Mouse (Mus musculus): Measurements from ENCODE around the gene Cyb561d1.

Cyb561d1 gene

GRCm38 (mm10) chr3:108203621-108204325 lies 2.8 kb upstream of the Cyb561d1 start:
- DNase-seq = peak; percentile 90 to 94

DNA sequence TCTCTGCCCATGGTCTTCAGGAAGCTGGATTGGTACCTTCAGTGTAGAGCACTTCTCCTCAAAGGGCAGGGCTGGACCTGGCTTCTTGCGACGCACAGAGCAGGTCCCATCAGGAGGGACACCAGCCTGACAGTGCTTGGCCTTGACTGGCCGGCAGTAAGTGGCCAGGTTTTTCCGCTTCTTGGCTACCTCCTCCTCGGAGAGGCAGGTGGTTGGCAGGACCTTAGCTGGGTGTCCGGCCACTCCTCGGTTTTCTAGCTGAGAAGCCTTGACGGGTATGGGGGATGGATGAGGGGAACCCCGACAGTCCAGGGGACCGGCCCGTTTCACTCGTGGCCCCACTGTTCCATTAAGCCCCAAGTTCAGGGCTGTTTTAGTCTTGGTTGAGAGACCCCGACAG lies 2.2 kb upstream of the Cyb561d1 start:
- peak; percentile 59 to 63 for DNase-seq

DNA sequence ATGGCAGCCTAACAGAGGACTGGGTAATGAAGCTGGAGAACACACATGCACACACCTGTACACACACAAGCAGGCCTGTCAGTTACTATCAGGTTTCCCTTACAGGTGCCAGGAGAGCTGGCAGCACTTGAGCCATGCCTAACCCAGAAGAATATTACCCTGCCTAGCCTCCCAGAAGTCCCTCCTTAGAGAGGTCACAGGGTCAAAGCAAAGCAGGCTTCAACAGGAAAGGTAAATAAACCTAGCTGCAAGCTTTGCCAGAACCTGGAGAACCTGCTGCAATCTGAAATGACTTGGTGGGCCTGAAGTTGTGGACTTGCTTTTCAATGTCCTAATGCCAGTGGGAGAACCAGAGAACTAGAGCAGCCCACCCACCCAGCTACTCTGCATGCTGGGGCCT lies 1.5 kb upstream of the Cyb561d1 start:
- no peak for DNase-seq

DNA sequence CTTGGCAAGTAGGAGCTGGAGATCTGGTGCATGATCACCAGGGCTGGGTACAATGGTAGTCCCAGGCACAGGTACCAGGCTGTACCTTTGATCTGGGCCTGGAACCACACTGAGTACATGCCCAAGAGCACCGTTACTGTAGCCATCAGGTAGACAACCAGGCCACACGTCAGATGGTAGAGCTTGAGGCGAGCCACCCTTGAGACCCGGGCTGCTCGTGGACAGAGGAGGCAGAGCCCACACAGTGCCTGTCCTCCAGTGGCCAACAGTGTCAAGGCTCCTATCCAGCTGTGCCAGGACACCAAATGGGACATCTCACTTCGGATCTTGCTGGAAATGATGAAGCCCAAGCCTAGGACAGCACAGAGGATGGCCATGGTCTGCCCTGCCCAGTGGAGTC lies 1.8 kb downstream of the Cyb561d1 start:
- DNase-seq = peak in 1 of 2 experiments; percentile 9

GRCm38 (mm10) chr3:108197066-108197497 lies 3.9 kb downstream of the Cyb561d1 start:
- DNase-seq = peak; percentile 72 to 80

DNA sequence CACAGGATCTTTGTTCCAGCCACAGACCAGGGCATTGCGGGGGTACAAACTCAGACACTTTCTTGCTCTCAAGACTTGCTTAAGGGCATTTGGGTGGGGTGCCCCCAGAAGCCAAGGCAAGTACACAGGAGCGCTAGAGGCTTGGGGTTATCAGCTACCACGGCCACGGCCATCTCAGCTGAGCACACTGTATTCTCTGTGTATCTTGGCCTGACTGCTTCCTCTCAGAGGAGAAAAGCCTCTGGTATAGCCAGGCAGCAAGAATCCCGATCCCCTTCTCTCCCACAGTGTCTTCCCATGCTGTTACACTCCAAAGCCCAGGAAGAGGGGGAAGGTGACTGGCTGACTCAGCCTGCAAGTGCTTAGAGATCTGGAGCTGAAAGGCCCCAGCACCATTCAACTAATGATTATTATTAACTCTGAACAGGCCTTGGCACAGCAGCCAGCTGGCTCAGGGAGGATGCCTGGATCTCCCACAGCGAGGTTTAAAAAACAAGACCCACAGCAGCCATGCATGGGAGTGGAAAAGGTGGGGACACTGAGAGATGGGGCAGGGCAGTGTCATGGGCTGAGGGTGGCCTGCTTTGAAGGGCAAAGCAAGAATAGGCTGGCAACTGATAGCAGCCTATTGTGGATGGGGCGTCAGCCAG lies 4.9 kb downstream of the Cyb561d1 start:
- peak; percentile 56 to 62 for DNase-seq

DNA sequence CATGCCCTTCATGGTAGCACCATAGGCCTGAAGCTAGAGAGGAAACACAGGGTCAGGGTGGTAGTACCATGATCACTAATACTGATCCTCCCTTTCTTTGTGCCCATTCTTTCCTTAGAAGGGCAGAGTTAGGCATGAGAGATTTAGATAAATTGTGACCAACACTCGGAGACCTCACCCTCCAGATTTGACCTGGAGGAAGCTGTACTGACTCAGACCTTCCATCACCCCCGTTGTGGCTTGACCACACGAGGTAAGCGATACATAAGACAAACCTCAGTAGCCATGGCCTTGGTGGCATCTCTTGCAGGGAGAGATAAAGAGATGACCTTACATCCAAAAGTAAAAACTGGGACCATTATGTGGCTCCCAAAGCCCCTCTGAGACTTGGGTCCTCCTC lies 5.7 kb downstream of the Cyb561d1 start:
- DNase-seq = no peak

DNA sequence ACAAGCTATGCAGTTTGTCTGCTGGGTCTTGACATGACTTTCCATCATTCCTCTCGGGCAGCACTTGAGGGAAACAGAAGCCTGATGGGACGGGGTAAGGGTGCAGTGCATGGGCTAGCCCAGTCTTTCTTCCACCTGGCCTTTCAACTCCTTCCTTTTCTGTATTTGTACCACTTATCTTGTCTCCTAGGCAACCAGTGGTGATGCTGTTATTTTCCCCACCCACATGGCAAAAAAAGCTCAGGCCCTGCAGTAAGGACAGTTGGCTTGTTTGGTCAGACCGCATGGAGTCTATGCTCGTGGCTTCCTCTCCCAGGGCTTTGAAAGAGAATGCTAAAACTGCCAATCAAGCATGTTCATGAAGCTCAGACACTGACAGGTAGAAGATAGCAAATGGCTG lies 7.3 kb downstream of the Cyb561d1 start:
- DNase-seq = peak in 1 of 2 experiments; percentile 1

GRCm38 (mm10) chr3:108189897-108190296 lies 11.1 kb downstream of the Cyb561d1 start:
- DNase-seq = peak in 1 of 2 experiments; percentile 3

DNA sequence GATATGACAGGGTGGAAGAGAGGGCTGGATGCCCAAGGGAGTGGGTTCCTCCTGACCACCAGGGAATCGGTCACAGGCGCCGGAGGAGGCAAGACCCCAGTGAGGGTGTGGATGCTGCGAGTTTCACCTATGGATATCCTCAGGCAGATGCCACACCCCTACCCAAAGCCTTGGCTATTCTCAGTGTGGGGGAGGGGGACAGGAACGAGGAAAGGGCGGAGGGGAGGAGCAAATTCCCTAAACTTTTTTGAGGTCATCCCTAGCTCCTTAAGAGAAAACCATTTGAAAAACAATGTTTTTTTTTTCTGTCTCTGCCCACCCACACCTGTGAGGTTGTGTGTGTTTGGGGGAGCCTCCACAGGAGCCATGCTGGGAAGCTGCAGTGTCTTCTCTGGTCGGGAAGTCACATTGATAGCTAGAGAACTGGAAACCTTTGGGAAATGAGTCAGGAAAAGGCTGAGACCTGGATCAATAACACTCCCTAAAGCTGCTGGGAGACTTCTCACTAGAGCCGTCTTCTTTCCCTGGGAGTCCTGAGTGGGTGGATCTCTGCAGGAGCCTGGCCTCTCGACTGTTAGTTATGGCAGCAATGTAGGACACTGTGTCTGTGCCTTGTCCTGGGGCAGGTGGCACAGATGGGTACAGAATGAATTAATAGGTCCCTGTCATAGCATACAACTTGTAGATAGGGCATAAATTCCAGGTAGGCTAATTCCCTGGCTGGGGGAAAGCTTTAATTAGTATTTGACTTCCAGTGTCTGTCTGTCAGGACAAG lies 12.1 kb downstream of the Cyb561d1 start:
- DNase-seq = peak; percentile 17 to 25

- DNase-seq = peak; percentile 32 to 42
Observed at GRCm38 (mm10) chr3:108187111-108187795, 13.8 kb downstream of the Cyb561d1 start.

GRCm38 (mm10) chr3:108186098-108187047 lies 14.6 kb downstream of the Cyb561d1 start, which contains the start of gene Amigo1:
Gene Amigo1 (plus strand): TSS chr3:108186335.
- peak; percentile 63 to 74 for DNase-seq

- DNase-seq = no peak
Observed at GRCm38 (mm10) chr3:108185460-108186097, 15.4 kb downstream of the Cyb561d1 start.

- no peak for DNase-seq
Observed at GRCm38 (mm10) chr3:108184742-108185141, 16.3 kb downstream of the Cyb561d1 start.

- no peak for DNase-seq
Observed at GRCm38 (mm10) chr3:108180514-108180913, 20.5 kb downstream of the Cyb561d1 start.

DNA sequence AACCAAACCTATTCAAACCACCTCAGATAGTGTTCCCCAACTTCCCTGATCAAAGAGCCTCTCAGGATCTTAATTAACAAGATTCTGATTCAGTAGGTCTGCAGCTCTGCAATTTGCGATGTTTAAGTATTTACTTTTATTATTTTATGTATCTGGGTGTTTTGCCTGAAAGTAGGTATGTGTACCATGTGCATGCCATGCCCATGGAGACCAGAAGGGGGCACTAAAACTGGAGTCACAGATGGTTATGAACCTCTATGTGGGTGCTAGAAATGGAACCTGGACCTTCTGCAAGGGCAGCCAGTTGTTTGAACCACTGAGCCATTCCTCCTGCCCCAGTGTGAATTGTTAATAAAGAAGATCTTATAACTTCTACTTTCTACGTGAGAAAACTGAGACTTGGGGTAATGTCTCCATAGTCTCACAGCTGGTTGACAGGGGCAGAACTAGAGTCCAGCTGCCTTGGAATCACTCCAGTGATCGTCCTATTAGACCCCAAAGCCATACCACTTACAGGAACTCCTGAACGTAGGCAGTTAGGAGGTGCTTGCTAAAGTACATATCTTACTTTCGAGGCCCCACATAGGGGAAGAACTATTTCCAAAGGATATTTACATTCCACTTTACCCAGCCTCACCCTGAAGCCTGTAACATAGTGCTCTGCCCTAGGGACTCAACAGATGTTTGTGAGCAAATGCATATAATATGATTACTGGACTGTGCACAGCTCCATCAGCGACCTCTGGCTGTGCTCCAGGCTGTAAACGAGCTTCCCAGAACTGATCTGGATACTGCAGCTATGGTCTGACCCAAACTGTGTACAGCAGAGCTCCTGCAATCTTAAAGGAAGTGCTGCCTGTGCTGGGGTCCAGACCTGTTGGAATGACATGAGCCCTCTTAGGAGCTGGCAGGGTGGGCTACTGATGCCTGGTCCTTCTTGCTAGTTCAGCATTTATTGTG lies 22.0 kb downstream of the Cyb561d1 start:
- no peak for DNase-seq

DNA sequence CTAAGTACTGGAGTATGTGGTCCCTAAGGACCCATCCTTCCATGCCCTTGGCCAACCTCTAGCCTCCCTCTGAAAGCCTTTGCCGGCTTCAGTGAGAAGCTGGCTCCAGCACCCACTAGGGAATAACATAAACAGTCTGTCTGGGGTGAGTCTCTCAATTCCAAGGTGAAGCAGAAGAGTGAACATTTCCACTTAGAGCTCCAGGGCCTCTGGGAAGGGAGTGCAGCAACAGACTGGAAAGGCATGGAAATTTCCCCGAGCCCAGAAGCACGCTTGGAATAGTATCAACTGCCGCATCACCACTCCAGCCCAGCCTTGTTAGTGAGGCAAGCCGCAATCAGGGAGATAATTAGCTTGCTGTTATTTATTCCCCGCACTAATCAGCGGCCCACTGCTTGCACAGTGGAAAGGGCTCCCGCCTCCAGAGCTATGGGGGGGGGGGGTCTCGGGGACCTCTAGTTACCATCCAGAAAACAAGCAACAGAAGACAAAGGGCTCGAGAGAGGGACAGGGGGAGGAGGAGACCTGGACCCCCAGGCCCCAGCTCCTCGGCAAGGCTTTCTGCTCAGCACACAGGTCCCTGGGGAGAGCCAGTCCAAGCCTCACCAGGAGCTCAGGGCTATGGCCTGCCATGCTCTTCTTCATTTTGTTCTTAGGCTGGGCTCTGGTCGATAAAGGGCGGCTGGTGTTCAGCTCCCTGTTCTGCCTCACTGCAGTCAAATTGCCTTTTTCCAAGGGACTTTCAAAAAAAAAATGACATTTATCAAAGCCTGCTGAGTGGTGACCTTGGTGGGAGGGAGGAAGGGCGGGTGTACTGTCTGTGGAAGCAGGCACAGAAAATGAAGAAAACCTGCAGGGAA lies 26.1 kb downstream of the Cyb561d1 start:
- peak; percentile 65 to 69 for DNase-seq

GRCm38 (mm10) chr3:108169199-108169598 lies 31.8 kb downstream of the Cyb561d1 start:
- DNase-seq = no peak

- no peak for DNase-seq
Observed at GRCm38 (mm10) chr3:108167499-108167898, 33.5 kb downstream of the Cyb561d1 start.
